Mouse (Mus musculus) bone marrow macrophage, adult 2 months (primary cell): Measurements from ENCODE around the gene Ascc3.

ENCODE experiments used
- CTCF ChIP-seq: IDR thresholded peaks from 2 replicates; pipeline ENCODE4 v1.5.1; 2012; ENCODE audit warnings: low read depth, mild to moderate bottlenecking, low read length, moderate library complexity
- POLR2A ChIP-seq: IDR thresholded peaks from 2 replicates; pipeline ENCODE4 v1.6.1; 2012; ENCODE audit warnings: mild to moderate bottlenecking, low read depth, low read length, borderline replicate concordance

DNA sequence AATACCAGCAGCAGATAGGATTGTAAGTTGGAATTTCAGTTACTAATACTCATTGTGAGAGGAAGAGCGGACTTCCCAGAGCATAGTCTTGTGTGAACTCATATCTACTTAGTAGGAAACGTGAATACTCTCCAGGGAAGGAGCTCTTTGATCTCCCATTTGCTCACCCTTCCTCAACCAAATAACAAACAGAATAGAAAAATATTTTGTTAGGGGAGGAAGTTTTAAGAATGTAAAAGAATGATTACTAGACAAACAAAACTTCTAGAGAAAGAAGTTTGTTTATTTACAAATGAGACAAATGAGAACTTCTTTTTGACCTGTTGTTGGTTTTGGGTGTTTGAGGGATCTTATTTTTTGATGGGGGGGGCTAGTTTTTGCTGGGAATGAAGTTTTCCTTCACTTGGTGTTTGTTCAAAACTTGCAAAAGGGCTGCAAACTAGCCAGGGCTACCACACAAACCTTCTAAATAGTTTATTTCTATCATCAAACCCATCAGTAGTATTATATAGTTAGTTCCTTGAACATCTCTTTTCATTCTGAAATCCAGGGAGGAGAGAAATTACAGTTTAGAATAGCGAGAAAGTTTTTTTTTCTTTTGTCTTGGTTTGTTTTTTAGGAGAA, 304.4 kb downstream of the Ascc3 start:
- no peak for TF ChIP-seq CTCF
- TF ChIP-seq POLR2A = no peak
